Mouse (Mus musculus): ENCODE results near the gene Rhot1. TPM values are rescaled to one million over a fixed set of nuclear protein-coding genes. Genes with fewer than 3 reads are reported as not detected.
"Not testable (repeated sequence)": the region's sequence is repeated elsewhere in the genome, so short reads cannot be mapped to it uniquely, and the experiment has no call there.

Gene Rhot1
- polyA plus RNA-seq, 1 experiment from 2014 or later = 73.8 TPM

- DNase-seq (ENCODE audit: low spot score) (no peak), ATAC-seq (ENCODE audit: low FRiP score) (no peak)
- peak overlapping the region; percentile 42 for H3K4me3 ChIP-seq (ENCODE audit: low read depth, low read length)
These were observed 24.2 kb upstream of the Rhot1 start for GRCm38 (mm10) chr11:80184531-80185071.

GRCm38 (mm10) chr11:80185441-80185976 is 23.3 kb upstream of the Rhot1 start:
- H3K4me1 ChIP-seq (replicated peaks; ENCODE audit: control insufficient read depth, insufficient read depth, low read length); H3K9ac ChIP-seq (ENCODE audit: low read depth, low read length); H3K9me3 ChIP-seq (ENCODE audit: control insufficient read depth, low read length); H3K4me2 ChIP-seq (replicated peaks; ENCODE audit: low read depth, low read length); ATAC-seq (ENCODE audit: low FRiP score); DNase-seq (ENCODE audit: low spot score); H3K27me3 ChIP-seq (ENCODE audit: control insufficient read depth, insufficient read depth, low read length); H3K36me3 ChIP-seq (ENCODE audit: control insufficient read depth, insufficient read depth, low read length); H3K4me3 ChIP-seq (ENCODE audit: low read depth, low read length); H3K27ac ChIP-seq (ENCODE audit: low read depth, low read length): not testable (repeated sequence)
- 66% methylated on average over 5 of the region's 5 CpGs for WGBS

More at GRCm38 (mm10) chr11:80184531-80185071, 24.2 kb upstream of the Rhot1 start:
- 91% methylated on average over 6 of the region's 6 CpGs for WGBS
- Histone ChIP-seq H3K4me1 (replicated peaks; ENCODE audit: control insufficient read depth, insufficient read depth, low read length) (no peaks in the 10 kb centered on the region), H3K9ac (ENCODE audit: low read depth, low read length) (no peak overlapping the region), H3K27me3 (ENCODE audit: control insufficient read depth, insufficient read depth, low read length) (no peaks in the 10 kb centered on the region), H3K9me3 (ENCODE audit: control insufficient read depth, low read length) (no peaks in the 10 kb centered on the region), H3K36me3 (ENCODE audit: control insufficient read depth, insufficient read depth, low read length) (no peaks in the 10 kb centered on the region), H3K4me2 (replicated peaks; ENCODE audit: low read depth, low read length) (peak overlapping the region; percentile 42), H3K27ac (ENCODE audit: low read depth, low read length) (no peak overlapping the region)

- no peak for ATAC-seq (ENCODE audit: low FRiP score)
These were observed 18.5 kb upstream of the Rhot1 start for GRCm38 (mm10) chr11:80190280-80190679.

GRCm38 (mm10) chr11:80193827-80194226 is 15.0 kb upstream of the Rhot1 start:
- 68% methylated on average over 4 of the region's 4 CpGs for WGBS
- DNase-seq (ENCODE audit: low spot score) = no peak
- Histone ChIP-seq H3K4me1 (replicated peaks; ENCODE audit: control insufficient read depth, insufficient read depth, low read length) (no peaks in the 10 kb centered on the region), H3K9me3 (ENCODE audit: control insufficient read depth, low read length) (0 out of 2 replicates have a peak, but pooled peaks cover 3% of the 10 kb centered on the region), H3K27me3 (ENCODE audit: control insufficient read depth, insufficient read depth, low read length) (no peaks in the 10 kb centered on the region), H3K9ac (ENCODE audit: low read depth, low read length) (no peak overlapping the region), H3K4me2 (replicated peaks; ENCODE audit: low read depth, low read length) (no peak overlapping the region), H3K27ac (ENCODE audit: low read depth, low read length) (no peak overlapping the region), H3K36me3 (ENCODE audit: control insufficient read depth, insufficient read depth, low read length) (no peaks in the 10 kb centered on the region), H3K4me3 (ENCODE audit: low read depth, low read length) (no peak overlapping the region)
- ATAC-seq (ENCODE audit: low FRiP score) = no peak

More at GRCm38 (mm10) chr11:80190280-80190679, 18.5 kb upstream of the Rhot1 start:
- Histone ChIP-seq H3K4me3 (ENCODE audit: low read depth, low read length) (no peak overlapping the region), H3K4me1 (replicated peaks; ENCODE audit: control insufficient read depth, insufficient read depth, low read length) (no peaks in the 10 kb centered on the region), H3K27me3 (ENCODE audit: control insufficient read depth, insufficient read depth, low read length) (no peaks in the 10 kb centered on the region), H3K9me3 (ENCODE audit: control insufficient read depth, low read length) (0 out of 2 replicates have a peak, but pooled peaks cover 3% of the 10 kb centered on the region), H3K36me3 (ENCODE audit: control insufficient read depth, insufficient read depth, low read length) (no peaks in the 10 kb centered on the region), H3K4me2 (replicated peaks; ENCODE audit: low read depth, low read length) (no peak overlapping the region), H3K9ac (ENCODE audit: low read depth, low read length) (no peak overlapping the region), H3K27ac (ENCODE audit: low read depth, low read length) (no peak overlapping the region)
- 71% methylated on average over 4 of the region's 4 CpGs for WGBS
- no peak for DNase-seq (ENCODE audit: low spot score)

- Histone ChIP-seq H3K4me3 (ENCODE audit: low read depth, low read length) (no peak overlapping the region), H3K9me3 (ENCODE audit: control insufficient read depth, low read length) (0 out of 2 replicates have a peak, but pooled peaks cover 3% of the 10 kb centered on the region), H3K36me3 (ENCODE audit: control insufficient read depth, insufficient read depth, low read length) (no peaks in the 10 kb centered on the region), H3K4me1 (replicated peaks; ENCODE audit: control insufficient read depth, insufficient read depth, low read length) (no peaks in the 10 kb centered on the region), H3K27me3 (ENCODE audit: control insufficient read depth, insufficient read depth, low read length) (no peaks in the 10 kb centered on the region), H3K9ac (ENCODE audit: low read depth, low read length) (no peak overlapping the region), H3K27ac (ENCODE audit: low read depth, low read length) (no peak overlapping the region), H3K4me2 (replicated peaks; ENCODE audit: low read depth, low read length) (no peak overlapping the region)
- 83% methylated on average over 7 of the region's 7 CpGs for WGBS
- DNase-seq (ENCODE audit: low spot score) (no peak), ATAC-seq (ENCODE audit: low FRiP score) (no peak)
These were observed 12.5 kb upstream of the Rhot1 start for GRCm38 (mm10) chr11:80196351-80196750.

GRCm38 (mm10) chr11:80199316-80199715 is 9.5 kb upstream of the Rhot1 start:
- no peaks in the 10 kb centered on the region for H3K27me3 ChIP-seq (ENCODE audit: control insufficient read depth, insufficient read depth, low read length)
- H3K4me3 ChIP-seq (ENCODE audit: low read depth, low read length) = no peak overlapping the region
- no peaks in the 10 kb centered on the region for H3K36me3 ChIP-seq (ENCODE audit: control insufficient read depth, insufficient read depth, low read length)
- DNase-seq (ENCODE audit: low spot score) = no peak
- no peak for ATAC-seq (ENCODE audit: low FRiP score)
- H3K27ac ChIP-seq (ENCODE audit: low read depth, low read length) = no peak overlapping the region
- H3K4me2 ChIP-seq (replicated peaks; ENCODE audit: low read depth, low read length) = no peak overlapping the region
- no peak overlapping the region for H3K9ac ChIP-seq (ENCODE audit: low read depth, low read length)
- WGBS = 96% methylated on average over 3 of the region's 3 CpGs
- no peaks in the 10 kb centered on the region for H3K4me1 ChIP-seq (replicated peaks; ENCODE audit: control insufficient read depth, insufficient read depth, low read length)
- H3K9me3 ChIP-seq (ENCODE audit: control insufficient read depth, low read length) = 0 out of 2 replicates have a peak, but pooled peaks cover 3% of the 10 kb centered on the region

GRCm38 (mm10) chr11:80199773-80200172 is 9.0 kb upstream of the Rhot1 start:
- ATAC-seq (ENCODE audit: low FRiP score) = no peak
- Histone ChIP-seq H3K4me3 (ENCODE audit: low read depth, low read length) (no peak overlapping the region), H3K4me2 (replicated peaks; ENCODE audit: low read depth, low read length) (no peak overlapping the region), H3K27ac (ENCODE audit: low read depth, low read length) (no peak overlapping the region), H3K9me3 (ENCODE audit: control insufficient read depth, low read length) (no peaks in the 10 kb centered on the region), H3K9ac (ENCODE audit: low read depth, low read length) (no peak overlapping the region), H3K4me1 (replicated peaks; ENCODE audit: control insufficient read depth, insufficient read depth, low read length) (no peaks in the 10 kb centered on the region), H3K27me3 (ENCODE audit: control insufficient read depth, insufficient read depth, low read length) (no peaks in the 10 kb centered on the region), H3K36me3 (ENCODE audit: control insufficient read depth, insufficient read depth, low read length) (no peaks in the 10 kb centered on the region)
- no peak for DNase-seq (ENCODE audit: low spot score)
- 95% methylated on average over 2 of the region's 2 CpGs for WGBS

GRCm38 (mm10) chr11:80200326-80200725 is 8.5 kb upstream of the Rhot1 start:
- Histone ChIP-seq H3K9ac (ENCODE audit: low read depth, low read length) (no peak overlapping the region), H3K4me2 (replicated peaks; ENCODE audit: low read depth, low read length) (no peak overlapping the region), H3K4me3 (ENCODE audit: low read depth, low read length) (no peak overlapping the region), H3K4me1 (replicated peaks; ENCODE audit: control insufficient read depth, insufficient read depth, low read length) (no peaks in the 10 kb centered on the region), H3K27me3 (ENCODE audit: control insufficient read depth, insufficient read depth, low read length) (no peaks in the 10 kb centered on the region), H3K36me3 (ENCODE audit: control insufficient read depth, insufficient read depth, low read length) (no peaks in the 10 kb centered on the region), H3K27ac (ENCODE audit: low read depth, low read length) (no peak overlapping the region), H3K9me3 (ENCODE audit: control insufficient read depth, low read length) (no peaks in the 10 kb centered on the region)
- WGBS = 73% methylated on average over 1 of the region's 1 CpGs
- ATAC-seq (ENCODE audit: low FRiP score) (no peak), DNase-seq (ENCODE audit: low spot score) (peak; percentile 40)

GRCm38 (mm10) chr11:80202296-80202695 is 6.5 kb upstream of the Rhot1 start:
- Histone ChIP-seq H3K27me3 (ENCODE audit: control insufficient read depth, insufficient read depth, low read length) (no peaks in the 10 kb centered on the region), H3K36me3 (ENCODE audit: control insufficient read depth, insufficient read depth, low read length) (no peaks in the 10 kb centered on the region), H3K4me2 (replicated peaks; ENCODE audit: low read depth, low read length) (no peak overlapping the region), H3K4me3 (ENCODE audit: low read depth, low read length) (no peak overlapping the region), H3K9ac (ENCODE audit: low read depth, low read length) (no peak overlapping the region), H3K9me3 (ENCODE audit: control insufficient read depth, low read length) (no peaks in the 10 kb centered on the region), H3K27ac (ENCODE audit: low read depth, low read length) (no peak overlapping the region), H3K4me1 (replicated peaks; ENCODE audit: control insufficient read depth, insufficient read depth, low read length) (no peaks in the 10 kb centered on the region)
- WGBS = 79% methylated on average over 6 of the region's 6 CpGs
- DNase-seq (ENCODE audit: low spot score) (no peak), ATAC-seq (ENCODE audit: low FRiP score) (no peak)

Data from hindbrain, embryonic 11.5 days (tissue).